Mouse (Mus musculus) midbrain, embryonic 16.5 days (tissue): ENCODE measurements at regions not wholly inside any gene's neighbourhood (a gene's known extent, or its start where the extent isn't known, plus 50 kb on each side); places are given as distances from the start of the nearest gene placed in this dataset.
A peak's percentile ranks its signal among the peaks of the same experiment; 100 is the strongest.

Experiments
- ATAC-seq: fragments of 200-750 bp; cut with Nextera tagmentation; 2 replicates; pipeline ENCODE4 v1.8.0; 2017; ENCODE audit warnings: moderate TSS enrichment
- H3K27ac ChIP-seq: fragments of 300-500 bp; sonication (generic); 2 replicates; pipeline ENCODE4 v1.5.1; 2014; ENCODE audit warnings: mild to moderate bottlenecking, low read length, mixed read lengths
- H3K27me3 ChIP-seq: fragments of 300-500 bp; sonication (generic); 2 replicates; pipeline ENCODE4 v1.6.1; 2014; ENCODE audit warnings: low read depth, low read length, mixed read lengths; ENCODE audit not compliant: control insufficient read depth, insufficient read depth
- H3K36me3 ChIP-seq: fragments of 300-500 bp; sonication (generic); 2 replicates; pipeline ENCODE4 v1.6.1; 2014; ENCODE audit warnings: mild to moderate bottlenecking, low read length, moderate library complexity, mixed read lengths; ENCODE audit not compliant: control insufficient read depth, insufficient read depth
- H3K4me1 ChIP-seq: fragments of 300-500 bp; sonication (generic); 2 replicates; pipeline ENCODE4 v1.6.1; 2014; ENCODE audit warnings: mild to moderate bottlenecking, low read length, mixed read lengths; ENCODE audit not compliant: control insufficient read depth, insufficient read depth
- H3K4me2 ChIP-seq: fragments of 300-500 bp; sonication (generic); 2 replicates; pipeline ENCODE4 v1.6.1; 2014; ENCODE audit warnings: mild to moderate bottlenecking, low read length, mixed read lengths
- H3K4me3 ChIP-seq: fragments of 300-500 bp; sonication (generic); 2 replicates; pipeline ENCODE4 v1.5.1; 2014; ENCODE audit warnings: low read depth, mild to moderate bottlenecking, low read length, moderate library complexity, mixed read lengths
- H3K9ac ChIP-seq: fragments of 300-500 bp; sonication (generic); 2 replicates; pipeline ENCODE4 v1.6.1; 2014; ENCODE audit warnings: low read depth, low read length, mixed read lengths
- H3K9me3 ChIP-seq: fragments of 300-500 bp; sonication (generic); replicated peaks from 2 replicates; pipeline ENCODE4 v1.6.1; 2014; ENCODE audit warnings: mild to moderate bottlenecking, low read length, mixed read lengths; ENCODE audit not compliant: control insufficient read depth, poor library complexity, severe bottlenecking
- WGBS: fragments of 180-500 bp; shearing (Covaris S2); extraction: QIAGEN DNeasy Blood & Tissue Kit; methylation state at CpG from one replicate; pipeline ENCODE4 v1.1.7; 2014; 5-methylcytosine and 5-hydroxymethylcytosine counted together

DNA sequence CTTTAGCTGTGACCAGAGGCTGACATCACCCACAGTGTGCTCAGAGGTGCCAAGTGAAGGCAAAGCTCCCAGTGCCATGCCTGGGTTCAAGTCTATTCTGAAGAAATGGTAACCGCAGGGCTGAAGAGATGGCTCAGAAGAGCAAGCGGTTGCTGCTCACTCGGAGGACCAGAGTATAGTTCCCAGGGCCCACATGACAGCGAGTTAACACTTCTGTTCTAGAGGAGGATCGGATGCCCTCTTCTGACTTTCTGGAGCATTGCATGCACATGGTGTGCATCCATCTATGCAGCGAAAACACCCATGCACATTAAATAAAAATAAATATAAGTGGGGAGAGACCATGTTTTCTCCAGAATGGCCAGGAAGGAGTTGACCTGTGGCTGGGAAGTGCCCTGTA, 209.5 kb downstream of the Sorl1 start:
- WGBS = 94% methylated on average over 6 of the region's 6 CpGs

DNA sequence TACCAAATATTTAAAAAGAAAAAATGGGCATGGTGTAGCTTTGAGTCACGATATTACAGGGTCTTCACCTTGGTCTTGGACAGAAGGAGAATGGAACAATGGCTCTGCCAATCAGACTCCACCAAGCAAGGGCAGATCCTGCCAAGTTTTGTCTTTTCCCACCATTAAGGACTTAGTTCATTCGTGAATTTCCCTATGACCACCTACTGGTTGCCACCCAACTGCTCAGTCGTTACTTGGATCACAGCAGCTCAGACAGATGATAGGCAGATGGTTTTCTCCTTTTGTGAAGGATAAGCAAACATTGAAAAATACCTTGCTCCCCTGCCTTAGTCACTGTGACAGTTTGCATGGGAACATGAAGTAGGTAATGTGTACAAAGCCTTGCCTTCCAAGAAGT, 210.2 kb downstream of the Sorl1 start:
- no peak for ATAC-seq
- Histone ChIP-seq H3K27ac (no peak overlapping the region), H3K36me3 (no peaks in the 10 kb centered on the region), H3K9me3 (no peaks in the 10 kb centered on the region), H3K27me3 (no peaks in the 10 kb centered on the region), H3K4me1 (peaks cover 8% of the 10 kb centered on the region; the same call in 1 of the 2 replicates), H3K4me2 (no peak overlapping the region), H3K4me3 (no peak overlapping the region), H3K9ac (no peak overlapping the region)
- WGBS = 58% methylated on average over 3 of the region's 3 CpGs

More for the DNA sequence above, 209.5 kb downstream of the Sorl1 start:
- no peak overlapping the region for H3K9ac ChIP-seq
- no peaks in the 10 kb centered on the region for H3K27me3 ChIP-seq
- peaks cover 13% of the 10 kb centered on the region; the same call in 1 of the 2 replicates for H3K4me1 ChIP-seq
- 0 out of 2 replicates have a peak overlapping the region, but pooled peaks have one; percentile 60 for H3K27ac ChIP-seq
- no peaks in the 10 kb centered on the region for H3K9me3 ChIP-seq
- no peak for ATAC-seq
- no peak overlapping the region for H3K4me3 ChIP-seq
- H3K4me2 ChIP-seq = no peak overlapping the region
- H3K36me3 ChIP-seq = no peaks in the 10 kb centered on the region

DNA sequence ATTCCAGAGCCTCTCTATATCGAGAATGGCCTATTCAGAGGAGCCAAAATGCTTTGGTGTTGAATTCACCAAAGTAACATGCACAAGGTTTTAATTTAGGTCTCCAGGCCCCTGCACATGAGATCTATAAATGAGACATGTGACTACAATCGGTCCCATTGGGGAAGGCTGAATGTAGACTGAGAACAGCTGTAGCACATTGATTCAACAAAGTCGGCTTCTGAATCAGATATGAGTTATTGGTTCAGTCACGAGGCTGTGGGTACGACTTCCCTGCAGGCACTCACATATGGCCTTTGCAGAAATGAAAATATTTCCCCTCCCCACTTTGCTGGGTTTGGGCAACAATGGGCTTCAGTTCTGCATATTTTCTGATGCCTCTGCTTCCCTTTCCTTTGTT, 211.6 kb downstream of the Sorl1 start:
- no peak overlapping the region for H3K4me3 ChIP-seq
- no peak overlapping the region for H3K27ac ChIP-seq
- H3K4me1 ChIP-seq = 0 out of 2 replicates have a peak, but pooled peaks cover 4% of the 10 kb centered on the region
- no peaks in the 10 kb centered on the region for H3K36me3 ChIP-seq
- H3K9me3 ChIP-seq = no peaks in the 10 kb centered on the region
- 80% methylated on average over 5 of the region's 5 CpGs for WGBS
- no peak overlapping the region for H3K9ac ChIP-seq
- H3K27me3 ChIP-seq = no peaks in the 10 kb centered on the region
- no peak overlapping the region for H3K4me2 ChIP-seq
- no peak for ATAC-seq

DNA sequence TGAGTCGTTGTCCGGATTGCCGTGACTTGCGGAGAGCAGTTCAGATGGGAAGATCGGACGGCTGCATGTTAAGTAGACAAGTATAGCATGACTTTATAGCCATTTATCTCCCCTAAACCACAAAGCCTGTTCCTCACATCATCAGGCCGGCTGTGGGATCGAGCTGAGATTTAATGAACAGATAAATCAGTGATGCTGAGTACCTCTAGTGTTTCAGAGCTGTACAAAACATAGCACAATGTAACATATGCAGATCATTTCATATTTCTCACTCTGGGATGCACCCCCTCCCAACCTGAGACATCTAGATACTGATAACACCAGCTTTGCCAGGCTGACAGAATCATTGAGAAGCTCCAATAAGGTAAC, 223.5 kb downstream of the Sorl1 start:
- 67% methylated on average over 8 of the region's 8 CpGs for WGBS
- H3K4me3 ChIP-seq = no peak overlapping the region
- no peak overlapping the region for H3K27ac ChIP-seq
- H3K36me3 ChIP-seq = no peaks in the 10 kb centered on the region
- peaks cover 8% of the 10 kb centered on the region; the same call in 1 of the 2 replicates for H3K4me1 ChIP-seq
- H3K9me3 ChIP-seq = no peaks in the 10 kb centered on the region; the same call in 1 of the 2 replicates
- no peak for ATAC-seq
- no peaks in the 10 kb centered on the region for H3K27me3 ChIP-seq
- no peak overlapping the region for H3K4me2 ChIP-seq
- no peak overlapping the region for H3K9ac ChIP-seq

DNA sequence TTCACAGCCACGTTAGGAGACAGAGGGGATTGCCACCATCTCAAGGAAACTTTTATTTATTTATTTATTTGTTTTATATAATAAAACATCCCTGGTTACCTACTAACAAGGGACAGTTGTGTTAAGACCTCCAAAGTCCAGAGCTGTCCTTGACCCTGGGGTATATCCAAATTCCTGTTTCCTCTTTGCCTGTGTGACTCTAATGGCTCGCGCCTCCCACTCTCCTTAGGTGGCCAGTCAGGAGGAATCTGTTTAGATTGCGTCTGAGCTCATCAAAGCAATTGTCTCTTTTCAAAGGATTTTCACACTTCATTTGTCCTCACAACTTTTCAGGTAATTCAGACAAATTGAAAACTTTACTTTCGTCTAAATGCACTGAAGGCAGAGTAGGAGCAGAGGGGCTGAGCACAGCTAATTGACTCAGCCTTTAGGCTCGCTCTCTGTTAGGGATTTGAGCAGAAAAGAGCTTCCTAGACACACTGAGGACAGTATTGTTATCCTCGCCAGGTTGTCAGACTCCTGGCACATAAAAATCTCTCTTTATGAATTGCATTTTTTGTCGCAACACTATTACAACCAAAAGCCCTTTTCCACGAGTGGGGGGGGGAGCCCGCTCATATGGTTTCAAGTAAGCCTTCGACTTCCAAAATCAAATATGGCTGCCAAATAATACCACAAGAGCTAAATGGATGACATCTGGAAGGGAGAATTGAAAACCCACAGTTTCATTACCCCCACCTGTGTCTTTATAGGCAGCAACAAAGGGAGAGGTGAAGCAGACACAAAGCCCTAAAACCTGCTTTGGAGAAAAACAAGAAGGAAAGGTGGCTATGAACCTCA, 224.1 kb downstream of the Sorl1 start:
- H3K27me3 ChIP-seq = no peaks in the 10 kb centered on the region
- H3K9me3 ChIP-seq = no peaks in the 10 kb centered on the region; the same call in 1 of the 2 replicates
- H3K27ac ChIP-seq = no peak overlapping the region
- H3K4me2 ChIP-seq = no peak overlapping the region
- 39% methylated on average over 11 of the region's 11 CpGs for WGBS
- no peak for ATAC-seq
- no peaks in the 10 kb centered on the region for H3K36me3 ChIP-seq
- peaks cover 8% of the 10 kb centered on the region; the same call in 1 of the 2 replicates for H3K4me1 ChIP-seq
- no peak overlapping the region for H3K9ac ChIP-seq
- no peak overlapping the region for H3K4me3 ChIP-seq

DNA sequence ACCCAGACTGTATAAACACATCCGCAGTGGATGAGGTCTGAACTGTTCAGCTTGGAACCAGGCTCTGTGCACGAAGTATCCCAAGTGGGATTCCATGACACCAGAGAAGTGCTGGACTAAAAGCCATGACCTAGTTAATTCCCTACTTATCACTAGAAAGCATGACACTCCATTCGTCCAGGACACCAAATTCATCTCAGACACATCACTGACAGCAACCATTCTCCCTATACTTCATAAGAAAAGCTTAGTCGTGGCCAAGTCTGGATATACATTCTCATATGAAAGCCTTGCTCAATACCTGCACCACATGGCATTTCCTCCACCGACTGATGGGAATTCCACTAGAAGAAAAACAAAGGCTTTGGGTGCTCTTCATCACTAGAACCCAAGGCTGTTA, 229.0 kb downstream of the Sorl1 start:
- H3K36me3 ChIP-seq = no peaks in the 10 kb centered on the region
- no peak overlapping the region for H3K4me3 ChIP-seq
- WGBS = 84% methylated on average over 5 of the region's 5 CpGs
- no peaks in the 10 kb centered on the region for H3K27me3 ChIP-seq
- H3K27ac ChIP-seq = no peak overlapping the region
- ATAC-seq = no peak
- H3K9me3 ChIP-seq = no peaks in the 10 kb centered on the region
- no peak overlapping the region for H3K9ac ChIP-seq
- H3K4me2 ChIP-seq = no peak overlapping the region
- H3K4me1 ChIP-seq = peaks cover 31% of the 10 kb centered on the region

DNA sequence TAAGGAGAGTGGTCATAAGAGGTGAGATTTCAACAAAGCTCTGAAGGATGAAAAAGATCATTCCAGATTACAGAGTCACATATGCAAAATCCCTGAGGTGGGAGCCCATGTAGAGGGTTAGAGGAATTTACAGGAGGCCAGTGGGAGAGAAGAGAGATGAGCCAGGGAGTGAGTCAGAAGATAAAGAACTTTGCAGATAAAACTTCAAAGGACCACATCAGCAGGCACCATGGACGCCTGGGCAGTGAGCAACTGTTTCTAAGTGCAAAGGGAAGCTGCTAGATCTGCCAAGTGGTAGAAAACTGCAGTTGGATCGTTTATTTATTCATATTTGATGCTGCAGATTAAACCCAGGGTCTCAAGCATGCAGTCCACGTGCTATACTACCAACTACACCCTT, 231.3 kb downstream of the Sorl1 start:
- Histone ChIP-seq H3K9ac (no peak overlapping the region), H3K9me3 (no peaks in the 10 kb centered on the region), H3K4me2 (no peak overlapping the region), H3K4me1 (peaks cover 31% of the 10 kb centered on the region), H3K27me3 (no peaks in the 10 kb centered on the region), H3K27ac (peak overlapping the region; percentile 23; the same call in 1 of the 2 replicates), H3K4me3 (no peak overlapping the region), H3K36me3 (no peaks in the 10 kb centered on the region)
- no peak for ATAC-seq
- WGBS = 55% methylated on average over 3 of the region's 3 CpGs

DNA sequence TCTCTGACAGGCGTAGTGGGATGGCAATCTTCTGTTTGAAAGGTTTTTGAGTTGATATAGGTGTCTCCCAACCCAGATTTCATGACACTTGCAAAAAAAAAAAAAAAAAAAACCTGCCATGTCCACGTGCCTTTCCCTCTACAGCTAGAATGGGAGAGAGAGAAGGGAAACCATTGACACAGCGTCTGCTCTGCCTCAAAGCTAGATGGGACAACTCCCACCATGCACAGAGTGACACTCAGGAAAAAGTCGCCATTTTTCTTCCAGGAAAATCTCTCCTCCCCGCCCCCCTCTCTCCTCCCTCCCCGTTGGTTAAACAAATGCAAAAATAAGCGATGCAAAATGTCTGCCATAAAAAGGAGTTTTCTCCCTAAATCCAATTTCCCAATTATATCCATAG, 232.9 kb downstream of the Sorl1 start:
- no peaks in the 10 kb centered on the region for H3K9me3 ChIP-seq
- H3K27ac ChIP-seq = peak overlapping the region; percentile 99
- H3K9ac ChIP-seq = peak overlapping the region; percentile 69
- no peaks in the 10 kb centered on the region for H3K36me3 ChIP-seq
- peak overlapping the region; percentile 33; the same call in 1 of the 2 replicates for H3K4me3 ChIP-seq
- H3K4me2 ChIP-seq = peak overlapping the region; percentile 65
- WGBS = 25% methylated on average over 7 of the region's 7 CpGs
- peaks cover 31% of the 10 kb centered on the region for H3K4me1 ChIP-seq
- ATAC-seq = peak; percentile 34
- no peaks in the 10 kb centered on the region for H3K27me3 ChIP-seq
